Mouse (Mus musculus): ENCODE measurements at regions not wholly inside any gene's neighbourhood (a gene's known extent, or its start where the extent isn't known, plus 50 kb on each side); places are given as distances from the start of the nearest gene placed in this dataset.

DNA sequence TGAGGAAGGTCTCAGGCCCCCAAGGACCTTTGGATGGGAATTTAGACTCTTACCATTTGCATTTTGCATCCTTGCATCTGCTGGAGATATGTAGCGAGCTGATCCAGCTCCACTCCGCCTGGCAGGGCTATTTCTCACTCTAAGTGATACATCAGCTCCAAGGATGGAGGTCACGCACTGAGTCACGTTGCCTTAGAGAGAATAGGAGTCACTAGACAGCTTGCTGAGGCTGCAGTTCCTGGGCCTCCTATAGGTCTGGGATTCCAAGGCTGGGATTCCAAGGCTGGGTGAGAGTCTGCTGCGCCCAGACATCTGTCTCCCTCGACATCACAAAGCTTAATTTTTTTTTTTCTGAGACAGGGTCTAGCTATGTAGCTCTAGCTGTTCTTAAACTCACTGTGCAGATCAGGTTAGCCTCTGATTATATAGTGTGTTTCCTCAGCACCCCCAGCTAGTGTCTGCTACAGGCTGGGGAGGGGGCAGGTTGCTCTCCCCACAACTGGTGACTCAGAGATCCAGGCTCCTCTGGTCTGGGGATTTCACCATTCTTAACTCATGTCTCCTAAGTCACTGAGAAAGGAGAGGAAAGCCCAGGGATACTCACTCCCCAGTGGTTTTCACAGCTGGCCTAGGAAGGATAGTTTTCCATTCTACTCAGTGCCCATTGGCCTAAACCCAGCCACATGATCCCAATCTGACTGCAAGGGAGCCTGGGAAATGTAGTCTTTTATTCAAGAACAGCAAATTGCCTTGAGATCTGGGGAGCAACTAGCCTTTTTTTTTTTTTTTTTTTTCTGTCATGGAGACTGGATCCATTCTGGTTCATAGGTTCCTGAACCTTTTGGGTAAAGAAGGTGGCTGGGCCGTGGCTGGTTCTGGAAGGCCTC lies 76.4 kb upstream of the Grik3 start:
- Histone ChIP-seq H3K27ac (ENCODE audit: low read length) (no peak overlapping the region), H3K4me3 (ENCODE audit: low read length) (no peak overlapping the region), H3K27me3 (ENCODE audit: control insufficient read depth, insufficient read depth, low read length) (no peaks in the 10 kb centered on the region), H3K9me3 (replicated peaks; ENCODE audit: control insufficient read depth, low read length) (no peaks in the 10 kb centered on the region), H3K36me3 (ENCODE audit: control insufficient read depth, insufficient read depth) (no peaks in the 10 kb centered on the region), H3K4me2 (ENCODE audit: low read depth, low read length) (no peak overlapping the region), H3K9ac (ENCODE audit: low read length) (no peak overlapping the region), H3K4me1 (ENCODE audit: control insufficient read depth, insufficient read depth, low read length) (no peaks in the 10 kb centered on the region)
- WGBS, result 69% methylated on average over 7 of the region's 7 CpGs
- no peak for ATAC-seq (replicated peaks; ENCODE audit: extremely low read depth, insufficient read depth, low FRiP score)

DNA sequence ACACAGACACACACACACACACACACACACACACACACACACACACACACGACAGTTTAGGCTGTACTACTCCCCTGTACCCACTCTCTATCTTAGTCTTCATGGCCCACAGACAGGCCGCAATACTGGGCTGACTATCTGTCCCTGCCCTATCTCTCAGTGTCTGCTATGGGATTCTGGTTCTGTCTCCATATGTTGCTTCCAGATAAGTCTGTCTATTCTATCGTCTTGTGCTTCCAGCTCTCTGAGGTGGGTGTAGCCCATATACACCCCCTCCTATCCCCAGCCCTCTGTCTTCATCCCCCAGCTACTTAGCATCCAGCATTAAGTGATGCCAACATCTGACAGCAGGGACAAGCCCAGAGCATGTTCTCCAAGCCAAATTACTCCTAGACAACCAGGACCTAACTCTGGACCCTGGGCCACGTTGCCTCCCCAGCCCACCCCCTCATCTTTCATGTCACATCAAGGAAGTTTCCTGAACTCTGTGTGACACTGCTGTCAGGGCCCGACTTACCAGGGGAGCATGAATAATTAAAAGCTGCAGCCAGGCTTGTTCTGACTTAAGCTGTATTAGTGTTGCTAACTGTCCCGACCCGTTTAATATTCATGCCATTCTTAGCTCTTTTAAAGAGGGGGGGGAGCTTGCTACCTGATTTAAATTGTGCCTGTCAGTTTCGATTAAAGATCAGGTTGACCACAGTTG lies 79.6 kb upstream of the Grik3 start:
- no peak overlapping the region for H3K9ac ChIP-seq (ENCODE audit: low read length)
- H3K9me3 ChIP-seq (replicated peaks; ENCODE audit: control insufficient read depth, low read length), result no peaks in the 10 kb centered on the region
- H3K27ac ChIP-seq (ENCODE audit: low read length), result no peak overlapping the region
- H3K4me1 ChIP-seq (ENCODE audit: control insufficient read depth, insufficient read depth, low read length), result no peaks in the 10 kb centered on the region
- H3K36me3 ChIP-seq (ENCODE audit: control insufficient read depth, insufficient read depth), result no peaks in the 10 kb centered on the region
- no peak overlapping the region for H3K4me3 ChIP-seq (ENCODE audit: low read length)
- 44% methylated on average over 8 of the region's 8 CpGs for WGBS
- H3K27me3 ChIP-seq (ENCODE audit: control insufficient read depth, insufficient read depth, low read length), result no peaks in the 10 kb centered on the region
- no peak overlapping the region for H3K4me2 ChIP-seq (ENCODE audit: low read depth, low read length)
- ATAC-seq (replicated peaks; ENCODE audit: extremely low read depth, insufficient read depth, low FRiP score), result no peak

DNA sequence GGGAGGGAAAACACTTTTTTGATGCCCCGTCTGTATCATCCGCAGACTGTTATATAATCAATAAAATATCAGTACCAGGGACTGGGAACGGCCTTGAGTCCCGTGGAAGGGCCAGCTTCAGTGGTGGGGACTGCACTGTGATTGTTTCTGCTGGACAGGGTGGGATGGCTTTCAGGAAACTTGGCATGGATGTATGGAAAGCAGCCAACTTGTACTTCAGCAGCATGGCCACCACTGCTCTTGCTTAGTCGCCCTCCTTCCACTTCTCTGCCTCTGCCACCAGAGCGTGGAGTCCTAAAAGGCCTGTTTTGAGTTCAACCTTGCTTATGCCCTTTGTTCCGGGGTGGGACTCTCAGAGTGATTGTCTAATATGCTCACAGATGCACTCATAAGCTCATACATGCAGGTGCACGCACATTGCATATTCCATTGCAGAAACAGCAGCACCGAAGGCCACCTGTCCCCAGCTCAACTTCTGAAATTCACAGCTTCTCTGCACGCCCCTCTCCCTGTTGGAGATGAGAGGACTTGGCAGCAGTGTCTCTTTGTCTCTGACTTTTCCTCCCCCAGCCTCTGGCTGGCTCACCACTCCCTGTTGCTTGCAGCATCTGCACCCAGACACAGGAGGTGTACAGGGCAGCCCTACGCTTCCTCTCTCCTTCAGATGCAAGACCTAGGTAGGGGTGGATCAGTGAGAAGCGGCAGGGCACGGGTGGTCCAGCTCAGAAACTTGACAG lies 91.0 kb upstream of the Grik3 start:
- H3K4me3 ChIP-seq (ENCODE audit: low read length), result no peak overlapping the region
- no peak for ATAC-seq (replicated peaks; ENCODE audit: extremely low read depth, insufficient read depth, low FRiP score)
- H3K27ac ChIP-seq (ENCODE audit: low read length), result no peak overlapping the region
- no peak overlapping the region for H3K4me2 ChIP-seq (ENCODE audit: low read depth, low read length)
- no peaks in the 10 kb centered on the region for H3K9me3 ChIP-seq (replicated peaks; ENCODE audit: control insufficient read depth, low read length)
- no peaks in the 10 kb centered on the region for H3K36me3 ChIP-seq (ENCODE audit: control insufficient read depth, insufficient read depth)
- WGBS, result 72% methylated on average over 13 of the region's 13 CpGs
- no peaks in the 10 kb centered on the region for H3K4me1 ChIP-seq (ENCODE audit: control insufficient read depth, insufficient read depth, low read length)
- H3K27me3 ChIP-seq (ENCODE audit: control insufficient read depth, insufficient read depth, low read length), result no peaks in the 10 kb centered on the region
- no peak overlapping the region for H3K9ac ChIP-seq (ENCODE audit: low read length)

DNA sequence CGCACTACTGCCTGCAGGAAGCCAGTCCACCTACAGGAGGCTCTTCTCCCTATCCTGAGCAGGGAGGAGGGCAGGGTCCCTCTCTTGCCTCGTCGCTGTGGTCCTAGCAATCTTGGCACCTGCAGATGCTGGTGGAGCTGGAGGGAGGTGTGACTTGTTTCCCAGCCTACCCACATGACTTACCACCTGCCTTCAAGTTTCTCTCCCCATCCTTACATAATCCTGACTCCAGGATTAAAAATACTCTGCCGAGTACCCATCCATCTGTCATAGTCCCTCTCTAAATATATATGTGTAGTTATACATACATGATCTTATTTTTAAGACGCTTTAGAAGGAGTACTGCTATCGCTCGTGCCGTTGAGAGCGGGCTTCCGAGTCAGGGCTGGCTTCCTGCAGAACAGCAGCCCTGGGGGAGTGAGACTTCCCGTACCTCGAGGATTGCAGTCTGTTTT lies 93.5 kb upstream of the Grik3 start:
- Histone ChIP-seq H3K4me1 (ENCODE audit: control insufficient read depth, insufficient read depth, low read length) (no peaks in the 10 kb centered on the region), H3K27ac (ENCODE audit: low read length) (no peak overlapping the region), H3K4me3 (ENCODE audit: low read length) (no peak overlapping the region), H3K27me3 (ENCODE audit: control insufficient read depth, insufficient read depth, low read length) (no peaks in the 10 kb centered on the region), H3K9ac (ENCODE audit: low read length) (no peak overlapping the region), H3K9me3 (replicated peaks; ENCODE audit: control insufficient read depth, low read length) (no peaks in the 10 kb centered on the region), H3K4me2 (ENCODE audit: low read depth, low read length) (no peak overlapping the region), H3K36me3 (ENCODE audit: control insufficient read depth, insufficient read depth) (no peaks in the 10 kb centered on the region)
- ATAC-seq (replicated peaks; ENCODE audit: extremely low read depth, insufficient read depth, low FRiP score), result no peak
- WGBS, result 63% methylated on average over 12 of the region's 12 CpGs

DNA sequence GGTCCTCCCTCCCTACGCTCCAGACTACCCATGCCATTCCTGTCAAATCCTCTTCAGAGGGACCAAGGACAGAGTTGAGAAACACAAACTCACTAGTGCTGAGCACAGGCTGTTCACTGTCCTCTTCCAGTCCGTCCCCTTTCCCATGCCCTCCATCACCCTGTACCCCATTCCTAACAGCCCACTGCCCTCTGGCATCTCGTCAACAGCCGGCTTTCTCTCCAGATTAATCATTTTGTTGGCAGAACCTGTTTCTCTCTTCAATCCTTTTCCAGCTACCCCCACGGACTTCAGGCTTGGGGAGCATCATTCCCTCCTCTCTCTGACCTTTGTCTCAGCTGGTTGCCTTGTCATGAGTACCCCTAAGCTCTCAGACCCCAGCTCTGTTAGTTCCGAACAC lies 99.2 kb upstream of the Grik3 start:
- Histone ChIP-seq H3K27me3 (ENCODE audit: control insufficient read depth, insufficient read depth, low read length) (no peaks in the 10 kb centered on the region; the same call in 1 of the 2 replicates), H3K27ac (ENCODE audit: low read length) (no peak overlapping the region), H3K4me2 (ENCODE audit: low read depth, low read length) (no peak overlapping the region), H3K36me3 (ENCODE audit: control insufficient read depth, insufficient read depth) (no peaks in the 10 kb centered on the region), H3K4me1 (ENCODE audit: control insufficient read depth, insufficient read depth, low read length) (no peaks in the 10 kb centered on the region), H3K4me3 (ENCODE audit: low read length) (no peak overlapping the region), H3K9me3 (replicated peaks; ENCODE audit: control insufficient read depth, low read length) (no peaks in the 10 kb centered on the region), H3K9ac (ENCODE audit: low read length) (no peak overlapping the region)
- 55% methylated on average over 6 of the region's 6 CpGs for WGBS
- no peak for ATAC-seq (replicated peaks; ENCODE audit: extremely low read depth, insufficient read depth, low FRiP score)

DNA sequence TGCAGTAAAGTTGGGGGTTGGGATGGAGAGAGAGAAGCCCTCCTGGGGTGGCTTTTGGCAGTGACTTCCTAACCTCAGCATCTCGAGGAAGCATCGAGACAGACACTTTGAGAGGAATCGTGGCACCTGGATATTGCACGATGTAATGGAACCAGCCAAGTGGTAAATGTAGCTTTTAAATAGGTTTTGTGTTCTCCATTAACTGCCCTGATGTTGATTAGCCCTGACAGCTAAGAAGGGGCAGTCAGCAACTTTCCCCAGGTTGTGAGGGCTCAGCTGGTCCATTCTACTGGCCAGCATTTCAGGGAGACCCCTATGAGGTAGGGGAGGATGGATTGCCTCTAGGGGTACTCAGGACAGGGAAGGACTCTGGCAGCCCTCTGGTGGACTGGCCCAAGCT lies 104.7 kb upstream of the Grik3 start:
- no peak overlapping the region for H3K9ac ChIP-seq (ENCODE audit: low read length)
- 70% methylated on average over 4 of the region's 4 CpGs for WGBS
- H3K27me3 ChIP-seq (ENCODE audit: control insufficient read depth, insufficient read depth, low read length), result no peaks in the 10 kb centered on the region; the same call in 1 of the 2 replicates

DNA sequence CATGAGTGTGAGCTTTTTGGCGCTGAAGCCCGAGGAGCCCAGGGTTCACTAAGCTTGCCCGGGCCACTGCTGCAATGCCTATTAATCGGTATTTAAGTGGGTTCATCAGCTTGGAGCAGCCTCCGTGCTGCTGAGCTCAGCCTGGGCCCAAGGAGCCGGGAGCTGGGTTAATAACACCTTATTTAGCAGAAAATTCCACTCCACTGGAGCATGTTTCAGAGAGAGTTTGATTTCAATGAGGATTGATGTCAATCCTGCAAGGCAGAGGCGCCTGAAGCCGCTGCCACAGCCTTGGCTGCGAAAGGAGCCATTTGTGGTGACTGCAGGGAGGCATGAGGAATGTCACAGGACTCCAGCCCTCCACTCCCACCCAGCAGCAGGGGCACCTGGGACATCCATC lies 126.5 kb upstream of the Grik3 start:
- Histone ChIP-seq H3K4me2 (ENCODE audit: low read depth, low read length) (no peak overlapping the region), H3K27ac (ENCODE audit: low read length) (no peak overlapping the region), H3K4me3 (ENCODE audit: low read length) (no peak overlapping the region), H3K36me3 (ENCODE audit: control insufficient read depth, insufficient read depth) (no peaks in the 10 kb centered on the region), H3K4me1 (ENCODE audit: control insufficient read depth, insufficient read depth, low read length) (no peaks in the 10 kb centered on the region), H3K27me3 (ENCODE audit: control insufficient read depth, insufficient read depth, low read length) (no peaks in the 10 kb centered on the region), H3K9ac (ENCODE audit: low read length) (no peak overlapping the region), H3K9me3 (replicated peaks; ENCODE audit: control insufficient read depth, low read length) (no peaks in the 10 kb centered on the region)
- no peak for ATAC-seq (replicated peaks; ENCODE audit: extremely low read depth, insufficient read depth, low FRiP score)
- 53% methylated on average over 9 of the region's 9 CpGs for WGBS

More for the DNA sequence above, 104.7 kb upstream of the Grik3 start:
- no peak overlapping the region for H3K27ac ChIP-seq (ENCODE audit: low read length)
- H3K4me3 ChIP-seq (ENCODE audit: low read length), result no peak overlapping the region
- H3K9me3 ChIP-seq (replicated peaks; ENCODE audit: control insufficient read depth, low read length), result no peaks in the 10 kb centered on the region
- no peak for ATAC-seq (replicated peaks; ENCODE audit: extremely low read depth, insufficient read depth, low FRiP score)
- H3K4me1 ChIP-seq (ENCODE audit: control insufficient read depth, insufficient read depth, low read length), result no peaks in the 10 kb centered on the region
- no peak overlapping the region for H3K4me2 ChIP-seq (ENCODE audit: low read depth, low read length)
- H3K36me3 ChIP-seq (ENCODE audit: control insufficient read depth, insufficient read depth), result no peaks in the 10 kb centered on the region

DNA sequence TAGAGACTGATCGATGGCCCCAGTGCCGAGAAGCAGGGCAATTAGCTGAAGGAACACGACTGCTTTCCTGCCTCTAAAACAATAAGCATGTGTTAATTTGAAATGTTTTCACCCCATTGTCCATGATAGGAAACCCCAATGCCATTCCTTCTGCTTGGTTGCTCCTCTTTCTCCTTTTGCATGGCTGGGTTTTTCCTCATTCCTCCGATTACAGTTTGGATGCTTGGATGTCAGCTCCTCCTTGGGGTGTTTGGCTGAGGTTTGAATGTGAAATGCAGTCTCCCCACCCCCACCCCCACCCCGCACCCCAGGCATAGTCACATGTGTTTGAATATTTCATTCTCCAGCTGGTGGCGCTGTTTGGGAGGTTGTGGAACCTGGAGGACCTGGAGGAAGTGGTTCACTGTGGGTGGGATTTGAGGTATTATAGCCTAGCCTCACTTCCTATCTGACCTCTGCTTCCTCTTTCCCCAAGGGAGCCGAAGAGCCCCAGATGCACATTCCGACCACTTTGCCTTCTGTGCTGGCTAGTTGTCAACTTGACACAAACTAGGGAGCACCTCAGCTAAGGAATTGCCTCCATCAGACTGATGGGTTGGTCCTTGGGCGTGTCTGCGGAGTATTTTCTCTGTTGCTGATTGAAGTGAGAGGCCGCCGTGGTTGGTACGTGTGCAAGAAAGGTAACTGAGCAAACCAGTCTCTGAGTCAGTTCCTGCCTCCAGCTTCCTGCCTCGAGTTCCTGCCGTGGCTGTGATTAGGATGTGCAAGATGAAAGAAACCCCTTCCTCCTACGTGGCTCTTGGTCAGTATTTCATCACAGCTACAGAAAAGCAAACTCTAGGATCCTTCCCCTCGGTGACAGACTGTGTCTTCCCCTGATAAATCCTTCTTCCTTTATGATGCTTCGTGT lies 128.6 kb upstream of the Grik3 start:
- Histone ChIP-seq H3K9me3 (replicated peaks; ENCODE audit: control insufficient read depth, low read length) (no peaks in the 10 kb centered on the region), H3K36me3 (ENCODE audit: control insufficient read depth, insufficient read depth) (no peaks in the 10 kb centered on the region), H3K27ac (ENCODE audit: low read length) (no peak overlapping the region), H3K27me3 (ENCODE audit: control insufficient read depth, insufficient read depth, low read length) (peaks cover 3% of the 10 kb centered on the region; the same call in 1 of the 2 replicates), H3K4me2 (ENCODE audit: low read depth, low read length) (no peak overlapping the region), H3K4me3 (ENCODE audit: low read length) (no peak overlapping the region), H3K4me1 (ENCODE audit: control insufficient read depth, insufficient read depth, low read length) (no peaks in the 10 kb centered on the region), H3K9ac (ENCODE audit: low read length) (no peak overlapping the region)
- 57% methylated on average over 18 of the region's 18 CpGs for WGBS
- no peak for ATAC-seq (replicated peaks; ENCODE audit: extremely low read depth, insufficient read depth, low FRiP score)
